Comparison of ENCODE assay signal across 18 mouse cellular contexts in genomic region chr4:111424371-111424950, GRCm38 (mm10). TPM values are rescaled to one million over a fixed set of nuclear protein-coding genes. Genes with fewer than 3 reads are reported as not detected.
"Had no signal": no experiment of that assay in that cellular context is flagged by ENCODE, and none has a peak within 500 bp of the region (broad histone marks: within the 10 kb centered on the region; RNA-seq: fewer than 3 reads in every experiment).

No protein-coding gene starts in this region.

- DNase-seq: kidney, adult 2 months; kidney, postnatal 10 days; kidney, postnatal 36 days; layer of hippocampus, postnatal 36 days; liver, embryonic 13.5 days; midbrain, embryonic 14.5 days; right cerebral cortex, adult 18-20 months; right cerebral cortex, postnatal 14 days; right cerebral cortex, postnatal 4 days; thymus, adult 2 months; thymus, postnatal 14 days had no signal

- H3K9ac ChIP-seq: liver, embryonic 13.5 days; lung, embryonic 14.5 days; neural tube, embryonic 12.5 days had no signal

- H3K27ac ChIP-seq: left cerebral cortex, adult 2 months; liver, embryonic 13.5 days; macrophage; midbrain, embryonic 10.5 days; neural tube, embryonic 12.5 days; stomach, postnatal 0 days had no signal

- H3K4me3 ChIP-seq: left cerebral cortex, adult 2 months; liver, embryonic 13.5 days; megakaryocyte, embryonic 14.5 days; midbrain, embryonic 10.5 days; neural tube, embryonic 12.5 days had no signal

- H3K36me3 ChIP-seq: liver, embryonic 13.5 days had no signal

- H3K4me2 ChIP-seq: liver, embryonic 13.5 days; lung, embryonic 14.5 days; neural tube, embryonic 12.5 days had no signal

- H3K27me3 ChIP-seq: liver, embryonic 13.5 days; megakaryocyte, embryonic 14.5 days; neural tube, embryonic 12.5 days had no signal

- H3K9me3 ChIP-seq: liver, embryonic 13.5 days; megakaryocyte, embryonic 14.5 days; midbrain, embryonic 10.5 days; neural tube, embryonic 12.5 days had no signal

- H3K4me1 ChIP-seq: liver, embryonic 13.5 days; megakaryocyte, embryonic 14.5 days; midbrain, embryonic 10.5 days had no signal

RNA-seq across cellular contexts. Expression of gene Bend5, which starts 9.7 kb away (rescaled TPM):
- polyA plus RNA-seq: macrophage had no signal
